Mouse (Mus musculus) spleen, postnatal 36 days (tissue): ENCODE data around the gene Pop7.

Source experiments
- DNase-seq, 2 experiments: peaks; one replicate each; pipeline ENCODE4 v3.0.0; 2022; ENCODE audit warnings: low spot score in 2 of 2, mixed read lengths in 1 of 2

The Pop7 gene

GRCm38 (mm10) chr5:137501709-137502666, at the start of gene Pop7:
Gene Pop7, minus strand, starts transcription at chr5:137502518.
- peak; percentile 100 for DNase-seq

- no peak for DNase-seq
Measured at GRCm38 (mm10) chr5:137551119-137551518, 48.8 kb upstream of the Pop7 start.

GRCm38 (mm10) chr5:137549840-137550239, 47.5 kb upstream of the Pop7 start:
- no peak for DNase-seq

GRCm38 (mm10) chr5:137545596-137545995, 43.3 kb upstream of the Pop7 start:
- no peak for DNase-seq

GRCm38 (mm10) chr5:137544926-137545325, 42.6 kb upstream of the Pop7 start:
- DNase-seq: no peak

- no peak for DNase-seq
Measured at GRCm38 (mm10) chr5:137541768-137542540, 39.6 kb upstream of the Pop7 start.

- DNase-seq: no peak
Measured at GRCm38 (mm10) chr5:137540991-137541390, 38.7 kb upstream of the Pop7 start.

- DNase-seq: no peak
Measured at GRCm38 (mm10) chr5:137539291-137539801, 37.0 kb upstream of the Pop7 start.

GRCm38 (mm10) chr5:137537461-137537860, 35.1 kb upstream of the Pop7 start:
- DNase-seq: no peak

- no peak for DNase-seq
Measured at GRCm38 (mm10) chr5:137535318-137535717, 33.0 kb upstream of the Pop7 start.

- DNase-seq: no peak
Measured at GRCm38 (mm10) chr5:137534762-137535161, 32.4 kb upstream of the Pop7 start.

GRCm38 (mm10) chr5:137533117-137533827, 31.0 kb upstream of the Pop7 start, which contains the start of the genes Epo and Gnb2:
Gene Epo, minus strand, starts transcription at chr5:137533242.
Gene Gnb2, minus strand, starts transcription at chr5:137533510.
- DNase-seq: peak; percentile 98 to 99

GRCm38 (mm10) chr5:137532808-137533116, 30.4 kb upstream of the Pop7 start:
- no peak for DNase-seq

GRCm38 (mm10) chr5:137532131-137532807, 30.0 kb upstream of the Pop7 start:
- no peak for DNase-seq

- DNase-seq: peak; percentile 54 to 61
Measured at GRCm38 (mm10) chr5:137531414-137532130, 29.3 kb upstream of the Pop7 start.

GRCm38 (mm10) chr5:137530588-137531413, 28.5 kb upstream of the Pop7 start:
- peak; percentile 80 to 81 for DNase-seq

- DNase-seq: no peak
Measured at GRCm38 (mm10) chr5:137530075-137530474, 27.8 kb upstream of the Pop7 start.

- no peak for DNase-seq
Measured at GRCm38 (mm10) chr5:137529221-137529995, 27.1 kb upstream of the Pop7 start.
